Comparison of ENCODE assay signal across 15 mouse cellular contexts in genomic region chr5:106989786-106990185, GRCm38 (mm10). TPM values are rescaled to one million over a fixed set of nuclear protein-coding genes. Genes with fewer than 3 reads are reported as not detected.
DNase-seq lines count a peak whose midpoint lies in the region; ATAC-seq and TF ChIP-seq lines count a peak whose summit lies in the region.
"Had no signal": no experiment of that assay in that cellular context is flagged by ENCODE, and none has a peak within 500 bp of the region (broad histone marks: within the 10 kb centered on the region; RNA-seq: fewer than 3 reads in every experiment).

No protein-coding gene starts in this region.

- 68% methylated on average over 12 of the region's 12 CpGs for WGBS in heart, postnatal 0 days
- WGBS in liver, adult 2 months, result 76% methylated on average over 12 of the region's 12 CpGs
- 76% methylated on average over 12 of the region's 12 CpGs for WGBS in liver, embryonic 11.5 days
- WGBS in intestine, embryonic 15.5 days, result 54% methylated on average over 12 of the region's 12 CpGs
- WGBS in limb, embryonic 15.5 days, result 38% methylated on average over 12 of the region's 12 CpGs

- H3K9me3 ChIP-seq in heart, postnatal 0 days (replicated peaks; ENCODE audit: control insufficient read depth, low read length), result no peaks in the 10 kb centered on the region
- no peaks in the 10 kb centered on the region for H3K9me3 ChIP-seq in liver, embryonic 11.5 days (ENCODE audit: control insufficient read depth, low read length)
- H3K9me3 ChIP-seq in intestine, embryonic 15.5 days, result no peaks in the 10 kb centered on the region
- no peaks in the 10 kb centered on the region for H3K9me3 ChIP-seq in limb, embryonic 15.5 days
- H3K9me3 ChIP-seq: liver, embryonic 13.5 days had no signal

- H3K27me3 ChIP-seq in heart, postnatal 0 days (ENCODE audit: control insufficient read depth, insufficient read depth, low read length), result no peaks in the 10 kb centered on the region
- no peaks in the 10 kb centered on the region for H3K27me3 ChIP-seq in liver, adult 2 months (ENCODE audit: control insufficient read depth, insufficient read depth, low read length)
- no peaks in the 10 kb centered on the region for H3K27me3 ChIP-seq in liver, embryonic 11.5 days (replicated peaks; ENCODE audit: control insufficient read depth, insufficient read depth, low read length)
- H3K27me3 ChIP-seq in intestine, embryonic 15.5 days (replicated peaks), result no peaks in the 10 kb centered on the region
- no peaks in the 10 kb centered on the region for H3K27me3 ChIP-seq in limb, embryonic 15.5 days
- H3K27me3 ChIP-seq: liver, embryonic 13.5 days had no signal

- intact Hi-C loops in heart, postnatal 25 days (cut with DNase I), result loop anchor here (1.0 to 5.0 kb wide), 3 partner anchors 129 to 331 kb away; no protein-coding TSS in a partner anchor

- ATAC-seq in heart, postnatal 0 days (ENCODE audit: insufficient read depth, low read depth), result no peak
- ATAC-seq in liver, embryonic 11.5 days (replicated peaks; ENCODE audit: low FRiP score), result no peak
- ATAC-seq in intestine, embryonic 15.5 days, result no peak
- ATAC-seq in limb, embryonic 15.5 days (ENCODE audit: insufficient number of reproducible peaks, low FRiP score, low TSS enrichment, low read depth), result no peak

- TF ChIP-seq POLR2A in liver, adult 2 months (IDR thresholded peaks at IDR 0.05; ENCODE audit: extremely low read depth, insufficient read depth, low read length), result no peak

- H3K36me3 ChIP-seq in heart, postnatal 0 days (replicated peaks; ENCODE audit: control insufficient read depth, insufficient read depth, low read length), result peaks cover 2% of the 10 kb centered on the region
- H3K36me3 ChIP-seq in liver, adult 2 months (ENCODE audit: control insufficient read depth, insufficient read depth, low read length), result no peaks in the 10 kb centered on the region
- no peaks in the 10 kb centered on the region for H3K36me3 ChIP-seq in liver, embryonic 11.5 days (ENCODE audit: control insufficient read depth, insufficient read depth, low read length)
- H3K36me3 ChIP-seq in intestine, embryonic 15.5 days, result no peaks in the 10 kb centered on the region
- peaks cover 4% of the 10 kb centered on the region for H3K36me3 ChIP-seq in limb, embryonic 15.5 days

- H3K79me2 ChIP-seq in liver, adult 2 months (ENCODE audit: control insufficient read depth, insufficient read depth, low read length), result no peaks in the 10 kb centered on the region

- H3K27ac ChIP-seq in heart, postnatal 0 days (ENCODE audit: low read depth), result 0 out of 2 replicates have a peak overlapping the region, but pooled peaks have one; percentile 25
- H3K27ac ChIP-seq in liver, adult 2 months (replicated peaks; ENCODE audit: insufficient read depth, low read depth, low read length), result peak overlapping the region; percentile 25; the same call in 1 of the 2 replicates
- no peak overlapping the region for H3K27ac ChIP-seq in liver, embryonic 11.5 days (ENCODE audit: low read depth, low read length)
- H3K27ac ChIP-seq in intestine, embryonic 15.5 days, result peak overlapping the region; percentile 67
- H3K27ac ChIP-seq in limb, embryonic 15.5 days, result 0 out of 2 replicates have a peak overlapping the region, but pooled peaks have one; percentile 27
- H3K27ac ChIP-seq: hindbrain, embryonic 14.5 days; liver, embryonic 13.5 days; macrophage had no signal

- no peak for TF ChIP-seq CTCF in heart, postnatal 0 days (IDR thresholded peaks at IDR 0.05; ENCODE audit: low read depth)
- TF ChIP-seq CTCF in liver, adult 2 months (IDR thresholded peaks at IDR 0.05; ENCODE audit: low read depth, low read length), result no peak

- H3K9ac ChIP-seq in heart, postnatal 0 days (replicated peaks; ENCODE audit: low read depth, low read length), result no peak overlapping the region
- H3K9ac ChIP-seq in liver, adult 2 months (ENCODE audit: low read depth, low read length), result no peak overlapping the region
- no peak overlapping the region for H3K9ac ChIP-seq in liver, embryonic 11.5 days (ENCODE audit: low read depth, low read length)
- no peak overlapping the region for H3K9ac ChIP-seq in intestine, embryonic 15.5 days
- no peak overlapping the region for H3K9ac ChIP-seq in limb, embryonic 15.5 days
- H3K9ac ChIP-seq: hindbrain, embryonic 14.5 days; liver, embryonic 13.5 days had no signal

- H3K4me1 ChIP-seq in heart, postnatal 0 days (ENCODE audit: control insufficient read depth, insufficient read depth), result peaks cover 9% of the 10 kb centered on the region; the same call in 1 of the 2 replicates
- H3K4me1 ChIP-seq in liver, adult 2 months (ENCODE audit: control insufficient read depth, insufficient read depth, low read length), result no peaks in the 10 kb centered on the region
- peaks cover 13% of the 10 kb centered on the region for H3K4me1 ChIP-seq in liver, embryonic 11.5 days (replicated peaks; ENCODE audit: control insufficient read depth, insufficient read depth, low read length)
- H3K4me1 ChIP-seq in intestine, embryonic 15.5 days (replicated peaks), result peaks cover 13% of the 10 kb centered on the region
- H3K4me1 ChIP-seq in limb, embryonic 15.5 days, result peaks cover 27% of the 10 kb centered on the region

- H3K4me2 ChIP-seq in heart, postnatal 0 days (ENCODE audit: low read depth, low read length), result no peak overlapping the region
- H3K4me2 ChIP-seq in liver, embryonic 11.5 days, result no peak overlapping the region
- H3K4me2 ChIP-seq in intestine, embryonic 15.5 days (replicated peaks), result no peak overlapping the region; the same call in 1 of the 2 replicates
- no peak overlapping the region for H3K4me2 ChIP-seq in limb, embryonic 15.5 days
- H3K4me2 ChIP-seq: hindbrain, embryonic 14.5 days; midbrain, embryonic 11.5 days had no signal

- DNase-seq in heart, postnatal 0 days (ENCODE audit: low spot score), result no peak
- no peak for DNase-seq in heart, postnatal 25 days (ENCODE audit: low spot score)
- peak; percentile 14 for DNase-seq in liver, adult 2 months (ENCODE audit: extremely low read depth, low read depth, low spot score)
- no peak for DNase-seq in liver, embryonic 11.5 days (ENCODE audit: low spot score)
- DNase-seq in right cerebral cortex, postnatal 4 days, result no peak
- DNase-seq: cerebellum, adult 2 months; cerebellum, postnatal 36 days; gastrocnemius, postnatal 10 days; liver, embryonic 13.5 days; retina, postnatal 1 day had no signal

- H3K4me3 ChIP-seq in heart, postnatal 0 days (ENCODE audit: low read depth, low read length), result no peak overlapping the region
- H3K4me3 ChIP-seq in liver, adult 2 months (ENCODE audit: insufficient read depth, low read depth, low read length), result no peak overlapping the region
- no peak overlapping the region for H3K4me3 ChIP-seq in liver, embryonic 11.5 days (ENCODE audit: low read depth, low read length)
- H3K4me3 ChIP-seq in intestine, embryonic 15.5 days (replicated peaks), result no peak overlapping the region
- no peak overlapping the region for H3K4me3 ChIP-seq in limb, embryonic 15.5 days
- H3K4me3 ChIP-seq: liver, embryonic 13.5 days had no signal

- no peak for TF ChIP-seq EP300 in heart, postnatal 0 days (IDR thresholded peaks at IDR 0.05; ENCODE audit: low read depth)

RNA-seq across cellular contexts. Expression of gene Cdc7, which starts 25.7 kb away (rescaled TPM):
- 8.1 and 10.8 TPM in 2 replicates for total RNA-seq in heart, postnatal 0 days (2014; rRNA removed; ENCODE audit: low replicate concordance)
- 4.0 and 5.5 TPM in 2 replicates for polyA plus RNA-seq in heart, postnatal 0 days (2015; fragmentation: Nextera tagmentation; extraction: Ambion mirVana)
- total RNA-seq in heart, postnatal 25 days (2021), result 1 to 10 TPM in 1 of 2 experiments, under 1 TPM in 1; 0.65 to 1.2 TPM
- 0.28 and 0.47 TPM in 2 replicates for total RNA-seq in liver, adult 2 months (2014; rRNA removed)
- polyA plus RNA-seq in liver, adult 2 months (2012; rRNA removed), result 0.07 and 0.26 TPM in 2 replicates
- polyA plus RNA-seq in liver, embryonic 11.5 days (2014; fragmentation: Nextera tagmentation; extraction: Ambion mirVana), result 55.0 and 55.3 TPM in 2 replicates
- polyA plus RNA-seq in intestine, embryonic 15.5 days (2015; fragmentation: Nextera tagmentation; extraction: Ambion mirVana), result 36.1 and 36.8 TPM in 2 replicates
- 38.7 and 38.9 TPM in 2 replicates for polyA plus RNA-seq in limb, embryonic 15.5 days (2015; fragmentation: Nextera tagmentation; extraction: Ambion mirVana)
